Mouse (Mus musculus): ENCODE data around the gene Pdpr. TPM values are rescaled to one million over a fixed set of nuclear protein-coding genes. Genes with fewer than 3 reads are reported as not detected.

Pdpr gene
- total RNA-seq (2012; rRNA removed), result 11.0 and 11.6 TPM in 2 replicates
- 8.0 and 8.3 TPM in 2 replicates for total RNA-seq (2014; rRNA removed)
- 7.6 and 8.3 TPM in 2 replicates for polyA plus RNA-seq (2012; ENCODE audit: insufficient read length, low read depth)

GRCm38 (mm10) chr8:111093865-111094718 is at the start of gene Pdpr:
Gene Pdpr, plus strand, starts transcription at chr8:111094630.
- Histone ChIP-seq H3K9me3 (replicated peaks; ENCODE audit: low read length) (peaks cover 3% of the 10 kb centered on the region), H3K27ac (ENCODE audit: insufficient read depth, low read depth) (no peak within 1 kb of the TSS), H3K4me1 (ENCODE audit: control insufficient read depth in 1 of 2, insufficient read depth in 2 of 2) (peaks cover 4 to 11% of the 10 kb centered on the region in 2 experiments; a peak in 3 of 4 replicates), H3K27me3 (replicated peaks) (peaks cover 9% of the 10 kb centered on the region), H3K4me3 (replicated peaks in 1 of 3; ENCODE audit: low read depth in 2 of 3, low read length in 2 of 3, poor library complexity in 1 of 3) (peak within 1 kb of the TSS; percentile 57 to 84 (median 71)), H3K36me3 (replicated peaks in 1 of 2; ENCODE audit: control insufficient read depth in 1 of 2, insufficient read depth in 1 of 2, low read length in 1 of 2) (no peaks in the 10 kb centered on the region), H3K79me2 (replicated peaks; ENCODE audit: control insufficient read depth, extremely low read depth, insufficient read depth, poor library complexity, severe bottlenecking) (0 out of 2 replicates have a peak, but pooled peaks cover 5% of the 10 kb centered on the region), H3K9ac (ENCODE audit: insufficient read depth, low read depth) (peak within 1 kb of the TSS; percentile 46; the same call in 1 of the 2 replicates), H3K4me2 (ENCODE audit: insufficient read depth, low read depth, poor library complexity, severe bottlenecking) (peak within 1 kb of the TSS; percentile 70)
- DNase-seq (ENCODE audit: extremely low read depth), result peak; percentile 71
- dilution Hi-C loops (cut with MboI; ENCODE audit: extremely low pct_ligation_motif_present, extremely low pct_unique_long_range_greater_than_20kb, low sequenced_read_pairs), result no loop called here
- in situ Hi-C loops (cut with MboI; ENCODE audit: low pct_ligation_motif_present, low pct_unique_long_range_greater_than_20kb, low sequenced_read_pairs), result loop anchor here (25.0 kb wide), 1 partner anchor 457 kb away; no protein-coding TSS in a partner anchor
- peak; percentile 72 for TF ChIP-seq MAX (IDR thresholded peaks at IDR 0.05; ENCODE audit: low read length)
- TF ChIP-seq MAZ (IDR thresholded peaks at IDR 0.05; ENCODE audit: low read depth, low read length), result no peak
- no peak for TF ChIP-seq PAX5 (IDR thresholded peaks at IDR 0.05; ENCODE audit: low read length)
- peak; percentile 31; the same call in 1 of the 2 replicates for TF ChIP-seq CHD2 (IDR thresholded peaks at IDR 0.05; ENCODE audit: low read length)
- no peak for TF ChIP-seq EP300 (IDR thresholded peaks at IDR 0.05; ENCODE audit: low read length)
- 0 out of 2 replicates have a peak, but pooled peaks have one; percentile 21 for TF ChIP-seq TCF12 (IDR thresholded peaks at IDR 0.05; ENCODE audit: low read depth, low read length)
- TF ChIP-seq MYC (IDR thresholded peaks at IDR 0.05; ENCODE audit: low read depth, low read length), result no peak
- no peak for TF ChIP-seq ZC3H11A (IDR thresholded peaks at IDR 0.05; ENCODE audit: low read depth, low read length)
- TF ChIP-seq UBTF (IDR thresholded peaks at IDR 0.05; ENCODE audit: low read depth, low read length), result no peak
- no peak for TF ChIP-seq NELFE (IDR thresholded peaks at IDR 0.05; ENCODE audit: low read depth, low read length)
- TF ChIP-seq POLR2A (IDR thresholded peaks at IDR 0.05; ENCODE audit: low read depth, low read length), result no peak
- peak; percentile 94 for TF ChIP-seq BHLHE40 (IDR thresholded peaks at IDR 0.05; ENCODE audit: low read depth, low read length)
- no peak for TF ChIP-seq RAD21 (IDR thresholded peaks at IDR 0.05; ENCODE audit: low read depth, low read length)
- peak; percentile 52 for TF ChIP-seq HCFC1 (IDR thresholded peaks at IDR 0.05; ENCODE audit: low read depth, low read length)
- TF ChIP-seq ELF1 (IDR thresholded peaks at IDR 0.05; ENCODE audit: low read depth, low read length), result peak; percentile 72
- TF ChIP-seq SIN3A (IDR thresholded peaks at IDR 0.05; ENCODE audit: low read length), result peak; percentile 65; the same call in 1 of the 2 replicates
- TF ChIP-seq NRF1 (IDR thresholded peaks at IDR 0.05; ENCODE audit: low read depth, low read length), result peak; percentile 49; the same call in 1 of the 2 replicates
- no peak for TF ChIP-seq JUN (IDR thresholded peaks at IDR 0.05; ENCODE audit: insufficient read depth, low read depth, low read length)
- TF ChIP-seq TBP (conservative IDR thresholded peaks at IDR 0.05; ENCODE audit: low read depth, low read length), result no peak
- TF ChIP-seq USF2 (conservative IDR thresholded peaks at IDR 0.05; ENCODE audit: low read depth, low read length), result no peak
- TF ChIP-seq MAFK (IDR thresholded peaks at IDR 0.05; ENCODE audit: insufficient replicate concordance, low read length), result no peak
- no peak for TF ChIP-seq ETS1 (conservative IDR thresholded peaks at IDR 0.05; ENCODE audit: low read depth, low read length)
- no peak for TF ChIP-seq POLR2AphosphoS2 (IDR thresholded peaks at IDR 0.05; ENCODE audit: low read depth, low read length)
- TF ChIP-seq KAT2A (IDR thresholded peaks at IDR 0.05; ENCODE audit: insufficient replicate concordance, low read length), result no peak
- no peak for TF ChIP-seq MXI1 (IDR thresholded peaks at IDR 0.05; ENCODE audit: low read depth, low read length)
